Mouse (Mus musculus): Measurements from ENCODE around the gene Acbd4.

Acbd4 gene

DNA sequence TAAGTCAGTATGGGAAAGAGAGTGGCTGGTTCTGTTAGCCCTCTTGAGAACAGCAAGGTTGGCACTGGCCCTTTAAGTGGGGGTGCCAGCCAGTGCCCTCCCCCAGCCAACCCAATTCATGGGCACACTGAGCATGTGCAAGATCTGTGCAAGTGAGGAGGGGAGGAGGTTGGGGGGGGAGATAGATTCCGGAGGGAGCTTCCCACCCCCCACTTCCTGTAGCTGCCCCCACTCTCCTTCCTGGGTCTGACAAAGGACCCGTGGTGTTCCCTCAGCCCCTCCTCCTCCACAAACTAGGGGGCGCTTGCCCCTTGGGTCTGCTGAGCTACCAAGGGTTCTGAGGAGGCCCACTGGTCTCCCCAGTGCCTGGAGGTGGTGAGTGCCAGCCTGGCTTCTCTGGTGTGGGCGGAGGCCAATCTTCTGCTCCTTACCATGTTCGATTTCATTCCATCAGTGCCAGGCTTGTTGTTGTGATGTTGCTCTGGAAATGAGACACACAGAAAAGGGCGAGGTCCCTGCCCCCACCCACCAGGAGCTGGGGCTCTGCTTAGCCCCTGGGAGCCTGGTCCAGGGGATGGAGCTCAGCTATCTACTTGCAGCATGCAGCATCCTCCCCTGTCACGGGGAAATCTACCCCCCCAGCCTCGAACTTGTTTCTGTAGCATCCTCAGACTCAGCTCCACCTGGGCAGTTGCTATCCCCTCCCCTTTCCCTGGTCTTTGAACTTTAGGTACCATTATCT lies 41.1 kb downstream of the Acbd4 start:
- DNase-seq: peak; percentile 95

DNA sequence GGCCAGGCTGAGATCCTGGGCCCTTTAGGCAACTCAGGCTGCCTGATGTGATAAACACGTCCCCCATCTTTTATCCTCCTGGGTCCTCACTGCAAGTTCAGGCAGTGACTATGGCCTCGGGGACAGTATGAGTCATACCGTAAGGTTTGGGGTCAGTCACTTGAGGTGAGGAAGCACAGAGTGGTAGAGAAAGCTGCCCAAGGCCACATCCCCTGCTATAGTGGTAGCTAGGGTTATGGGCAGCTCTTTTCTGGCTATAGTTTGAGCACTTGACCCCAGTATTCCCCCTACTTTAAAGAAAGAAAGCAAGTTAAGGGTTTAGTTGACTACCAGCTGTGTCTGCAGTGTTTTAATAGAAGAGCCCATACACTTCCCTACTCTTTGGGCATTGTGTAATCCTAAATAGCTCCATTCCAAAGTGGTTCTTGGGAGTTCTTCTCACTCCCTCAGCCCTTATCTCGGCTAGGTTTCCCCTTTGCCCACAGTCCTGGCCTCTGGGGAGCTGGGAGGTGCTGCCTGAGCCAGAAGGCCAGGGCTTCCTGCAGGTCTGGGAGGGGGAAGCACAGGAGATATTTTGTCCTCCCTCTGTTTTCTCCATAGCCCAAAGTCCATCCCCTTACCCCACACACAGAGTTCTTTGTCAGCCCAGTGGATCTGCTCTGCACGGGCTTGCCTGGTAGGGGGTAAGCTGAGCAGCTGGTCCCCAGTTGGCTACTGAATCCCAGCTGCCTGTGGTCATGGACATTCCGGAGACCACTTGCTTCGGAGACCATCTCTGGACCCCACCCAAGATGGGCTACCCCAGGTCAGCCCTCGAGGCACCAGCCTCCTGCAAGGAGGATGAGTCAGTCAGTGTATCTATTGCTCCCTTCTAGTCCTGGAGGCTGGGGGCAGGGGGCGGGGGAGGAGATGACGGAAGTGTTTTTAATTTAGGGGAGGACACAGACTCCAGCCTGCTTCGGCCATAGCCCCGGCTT lies 43.1 kb downstream of the Acbd4 start:
- DNase-seq: no peak

DNA sequence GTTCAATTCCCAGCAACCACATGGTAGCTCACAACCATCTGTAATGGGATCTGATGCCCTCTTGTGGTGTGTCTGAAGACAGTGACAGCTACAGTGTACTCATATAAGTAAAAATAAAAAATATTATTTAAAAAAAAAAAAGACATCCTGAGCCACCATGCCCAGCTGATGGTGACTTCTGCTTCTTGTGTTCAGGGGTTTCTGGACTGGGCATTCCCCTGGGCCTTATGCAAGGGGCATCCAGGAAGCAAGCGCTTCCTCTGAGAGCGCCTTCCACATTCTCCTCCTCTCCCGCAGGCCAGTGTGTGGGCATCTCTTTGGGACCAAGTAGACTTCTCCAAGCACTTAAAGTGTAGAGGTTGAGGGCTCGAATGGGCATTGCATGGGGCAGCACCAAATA lies 44.9 kb downstream of the Acbd4 start:
- DNase-seq: no peak

DNA sequence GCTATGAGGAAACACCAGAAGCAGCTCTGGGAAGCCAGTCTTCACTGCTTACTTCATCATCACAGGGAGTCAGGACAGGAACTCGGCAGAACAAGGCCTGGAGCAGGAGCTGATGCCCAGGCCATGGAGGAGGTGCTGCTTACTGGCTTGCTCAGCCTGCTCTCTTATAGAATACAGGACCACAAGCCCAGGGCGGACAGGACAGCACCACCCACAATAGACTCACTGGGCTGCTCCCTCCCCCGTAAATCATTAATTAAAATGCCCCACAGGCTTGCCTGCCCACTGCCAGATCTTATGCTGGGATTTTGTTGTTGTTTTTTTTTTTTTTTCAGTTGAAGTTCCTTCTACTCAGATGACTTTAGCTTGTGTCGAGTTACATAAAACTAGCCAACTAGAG lies 46.3 kb downstream of the Acbd4 start:
- no peak for DNase-seq

DNA sequence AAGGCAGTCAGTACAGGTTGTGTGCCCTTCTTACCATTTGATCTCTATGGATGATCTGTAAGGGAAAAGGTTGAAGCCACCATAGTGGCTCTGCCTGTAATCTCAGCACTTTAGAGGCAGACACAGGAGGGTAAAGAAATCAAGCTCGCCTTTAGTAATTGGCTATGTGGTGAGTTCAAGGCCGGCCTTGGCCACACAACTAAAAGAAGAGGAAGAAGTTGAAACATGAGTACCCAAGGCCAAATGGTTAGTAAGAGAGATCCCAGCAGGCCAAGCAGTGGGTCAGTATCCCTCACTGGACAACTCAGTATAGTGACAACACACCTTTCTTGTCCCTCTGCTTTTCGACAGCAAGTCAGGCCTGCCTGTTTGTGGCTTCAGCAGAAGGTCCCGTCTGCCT lies 48.3 kb downstream of the Acbd4 start:
- DNase-seq: no peak

DNA sequence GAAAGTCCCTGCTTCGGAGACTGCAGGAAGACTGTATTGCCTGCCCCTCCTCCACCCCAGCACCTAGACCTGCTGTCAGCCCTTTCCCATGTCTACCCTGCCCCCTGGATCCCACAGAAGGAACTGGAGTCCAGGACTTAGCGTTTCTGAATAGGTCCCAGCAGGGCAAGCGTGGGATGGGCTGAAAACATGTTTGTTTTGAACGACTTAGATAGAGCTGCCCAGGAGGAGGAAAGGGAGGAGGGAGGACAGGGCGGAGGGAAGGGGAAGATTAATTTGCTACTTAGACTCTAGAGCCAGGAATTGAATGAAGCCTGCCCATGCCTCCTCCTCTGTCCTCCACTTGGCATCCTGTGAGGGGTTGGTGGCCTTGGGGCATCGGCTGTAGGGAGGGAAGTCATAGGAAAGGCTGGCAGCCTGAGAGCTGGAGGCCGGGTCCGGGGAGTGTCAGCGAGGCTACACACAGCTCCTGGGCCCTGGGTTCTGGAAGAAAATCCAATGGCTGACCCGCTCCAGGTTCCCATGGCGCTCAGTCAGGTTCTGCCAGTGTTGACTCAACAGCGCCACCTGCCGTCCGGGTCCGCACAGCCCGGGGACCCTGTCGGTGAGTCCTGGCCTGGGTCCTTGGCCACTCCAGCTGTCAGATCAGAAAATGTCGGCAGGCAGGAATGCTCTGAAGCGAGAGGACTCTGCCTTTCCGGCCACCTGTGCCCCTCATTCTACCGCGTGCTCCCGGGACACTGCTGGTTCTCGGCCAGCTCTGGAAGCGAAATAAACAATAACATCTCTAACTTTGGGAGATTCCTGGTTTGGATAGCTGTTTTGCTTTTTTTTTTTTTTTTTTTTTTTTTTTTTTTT lies 57.4 kb downstream of the Acbd4 start:
- DNase-seq: peak; percentile 97

DNA sequence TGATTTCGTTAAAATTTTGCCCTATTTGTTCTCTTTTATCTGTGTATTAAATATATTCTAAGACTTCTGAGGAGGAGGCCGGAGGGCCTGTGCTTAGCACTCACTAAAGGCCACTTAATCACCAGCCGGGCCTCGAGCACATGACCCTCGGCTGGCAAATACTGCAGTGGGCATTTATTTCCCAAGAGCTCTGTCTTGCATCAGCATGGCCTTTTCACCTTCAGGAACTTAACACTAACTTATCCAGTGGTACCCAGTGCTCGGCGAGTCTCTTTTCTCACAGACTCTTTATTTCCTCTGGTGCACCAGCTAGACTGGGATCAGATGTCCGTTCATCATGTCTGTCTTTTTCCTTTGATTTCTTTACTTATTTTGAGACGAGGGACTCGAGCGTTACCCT lies 59.3 kb downstream of the Acbd4 start:
- no peak for DNase-seq

DNA sequence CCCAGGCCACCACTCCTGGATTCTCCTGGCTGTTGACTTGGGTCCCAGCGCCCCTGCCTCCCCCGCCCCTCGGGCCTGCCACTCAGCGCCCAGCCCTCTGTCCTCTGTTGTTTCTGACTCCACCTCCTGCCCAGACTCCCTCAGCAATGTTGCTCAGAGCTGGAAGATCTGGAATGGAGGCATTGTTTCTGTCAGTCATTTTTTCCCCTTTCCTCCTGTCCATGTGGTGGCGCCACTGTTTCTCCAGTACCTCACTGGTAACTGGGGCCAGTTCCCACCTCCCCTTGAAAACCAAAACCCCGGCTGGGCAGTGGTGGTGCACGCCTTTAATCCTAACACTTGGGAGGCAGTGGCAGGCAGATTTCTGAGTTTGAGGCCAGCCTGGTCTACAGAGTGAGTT lies 60.0 kb downstream of the Acbd4 start:
- no peak for DNase-seq

All from cerebellum, adult 9-10 months (tissue).